8 mouse cellular contexts compared by ENCODE assay signal in the genomic region with DNA sequence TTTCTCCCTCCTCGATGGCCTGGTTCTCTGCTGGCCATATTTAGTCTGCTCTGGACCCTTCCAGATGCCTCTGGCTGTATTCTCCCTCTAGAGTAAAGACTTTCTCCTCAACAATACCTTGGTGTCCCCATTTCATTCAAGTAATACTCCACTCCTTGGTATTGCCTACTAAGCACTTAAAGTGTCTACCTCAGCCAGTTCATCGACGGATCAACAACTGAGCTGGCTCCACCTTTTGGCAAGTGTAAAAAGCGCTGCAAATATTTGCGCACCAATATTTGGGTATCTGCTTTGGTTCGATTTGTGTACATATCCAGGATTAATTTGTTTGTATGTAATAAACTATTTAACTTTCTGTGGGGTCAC. TPM values are rescaled to one million over a fixed set of nuclear protein-coding genes. Genes with fewer than 3 reads are reported as not detected.
DNase-seq lines count a peak whose midpoint lies in the region; ATAC-seq lines count a peak whose summit lies in the region.

No protein-coding gene starts in this region.

- DNase-seq in kidney, adult 9 months: no peak
- no peak for DNase-seq in embryo, embryonic 11 days
- no peak for DNase-seq in spleen, adult 12 weeks (ENCODE audit: low spot score)
- no peak for DNase-seq in adrenal gland, postnatal 36 days

- peak overlapping the region; percentile 58 for H3K4me3 ChIP-seq in kidney, embryonic 15.5 days (replicated peaks)
- H3K4me3 ChIP-seq in hindbrain, embryonic 13.5 days: peak overlapping the region; percentile 57
- H3K4me3 ChIP-seq in midbrain, embryonic 13.5 days (replicated peaks): peak overlapping the region; percentile 64

- H3K27me3 ChIP-seq in kidney, embryonic 15.5 days: no peaks in the 10 kb centered on the region
- H3K27me3 ChIP-seq in hindbrain, embryonic 13.5 days: no peaks in the 10 kb centered on the region
- H3K27me3 ChIP-seq in midbrain, embryonic 13.5 days: no peaks in the 10 kb centered on the region

- peak overlapping the region; percentile 93 for H3K27ac ChIP-seq in kidney, embryonic 15.5 days
- peak overlapping the region; percentile 94 for H3K27ac ChIP-seq in hindbrain, embryonic 13.5 days
- H3K27ac ChIP-seq in midbrain, embryonic 13.5 days: peak overlapping the region; percentile 88

- no peaks in the 10 kb centered on the region for H3K9me3 ChIP-seq in kidney, embryonic 15.5 days (replicated peaks)
- H3K9me3 ChIP-seq in hindbrain, embryonic 13.5 days: no peaks in the 10 kb centered on the region
- H3K9me3 ChIP-seq in midbrain, embryonic 13.5 days: no peaks in the 10 kb centered on the region

- H3K4me1 ChIP-seq in kidney, embryonic 15.5 days: peaks cover 24% of the 10 kb centered on the region
- H3K4me1 ChIP-seq in hindbrain, embryonic 13.5 days (replicated peaks): peaks cover 12% of the 10 kb centered on the region
- peaks cover 20% of the 10 kb centered on the region for H3K4me1 ChIP-seq in midbrain, embryonic 13.5 days (replicated peaks)

- H3K36me3 ChIP-seq in kidney, embryonic 15.5 days: no peaks in the 10 kb centered on the region
- no peaks in the 10 kb centered on the region for H3K36me3 ChIP-seq in hindbrain, embryonic 13.5 days
- no peaks in the 10 kb centered on the region for H3K36me3 ChIP-seq in midbrain, embryonic 13.5 days

- peak; percentile 26; the same call in 1 of the 2 replicates for ATAC-seq in kidney, embryonic 15.5 days (replicated peaks; ENCODE audit: low FRiP score)
- ATAC-seq in activated CD4-positive, CD25-positive, alpha-beta regulatory T cell, adult 4 months: peak; percentile 33
- ATAC-seq in hindbrain, embryonic 13.5 days (ENCODE audit: low FRiP score): no peak
- ATAC-seq in midbrain, embryonic 13.5 days: peak; percentile 18

- WGBS in kidney, embryonic 15.5 days: 7% methylated on average over 6 of the region's 6 CpGs
- WGBS in hindbrain, embryonic 13.5 days: 2% methylated on average over 6 of the region's 6 CpGs
- WGBS in midbrain, embryonic 13.5 days: 5% methylated on average over 6 of the region's 6 CpGs

- peak overlapping the region; percentile 59; the same call in 1 of the 2 replicates for H3K9ac ChIP-seq in kidney, embryonic 15.5 days
- H3K9ac ChIP-seq in hindbrain, embryonic 13.5 days: peak overlapping the region; percentile 79
- peak overlapping the region; percentile 76; the same call in 1 of the 2 replicates for H3K9ac ChIP-seq in midbrain, embryonic 13.5 days (replicated peaks)

- peak overlapping the region; percentile 78 for H3K4me2 ChIP-seq in kidney, embryonic 15.5 days
- peak overlapping the region; percentile 84 for H3K4me2 ChIP-seq in hindbrain, embryonic 13.5 days
- peak overlapping the region; percentile 77 for H3K4me2 ChIP-seq in midbrain, embryonic 13.5 days (replicated peaks)

RNA-seq across cellular contexts. Expression of gene Scd2, which starts 27.0 kb away (rescaled TPM):
- 185 and 195 TPM in 2 replicates for polyA plus RNA-seq in kidney, embryonic 15.5 days (2015; fragmentation: Nextera tagmentation; extraction: Ambion mirVana)
- polyA plus RNA-seq in activated CD4-positive, CD25-positive, alpha-beta regulatory T cell, adult 4 months (2017; shearing (Covaris generic)): 10 to 100 TPM; 37.3 to 47.1 TPM
- 246 and 249 TPM in 2 replicates for polyA plus RNA-seq in hindbrain, embryonic 13.5 days (2015; fragmentation: Nextera tagmentation; extraction: Ambion mirVana)
- polyA plus RNA-seq in midbrain, embryonic 13.5 days (2015; fragmentation: Nextera tagmentation; extraction: Ambion mirVana): 254 and 259 TPM in 2 replicates
- total RNA-seq in adrenal gland, postnatal 36 days (2021): 100 to 1,000 TPM; 596 to 993 TPM
